Mouse (Mus musculus) heart, embryonic 10.5 days (tissue): ENCODE measurements at regions not wholly inside any gene's neighbourhood (a gene's known extent, or its start where the extent isn't known, plus 50 kb on each side); places are given as distances from the start of the nearest gene placed in this dataset.

ENCODE experiments used
- DNase-seq: peaks from one replicate; pipeline ENCODE4 v3.0.0-alpha.2; 2017; ENCODE audit warnings: low spot score
- H3K27ac ChIP-seq: fragments of 300-500 bp; sonication (generic); 2 replicates; pipeline ENCODE4 v1.5.1; 2016; ENCODE audit warnings: mild to moderate bottlenecking
- H3K27me3 ChIP-seq: fragments of 300-500 bp; sonication (generic); 2 replicates; pipeline ENCODE4 v1.6.1; 2016; ENCODE audit warnings: mild to moderate bottlenecking; ENCODE audit not compliant: poor library complexity, insufficient read depth, severe bottlenecking
- H3K36me3 ChIP-seq: fragments of 300-500 bp; sonication (generic); 2 replicates; pipeline ENCODE4 v1.6.1; 2016; ENCODE audit warnings: mild to moderate bottlenecking, moderate library complexity
- H3K4me1 ChIP-seq: fragments of 300-500 bp; sonication (generic); 2 replicates; pipeline ENCODE4 v1.6.1; 2016; ENCODE audit warnings: mild to moderate bottlenecking
- H3K4me3 ChIP-seq: fragments of 300-500 bp; sonication (generic); 2 replicates; pipeline ENCODE4 v1.5.1; 2016; ENCODE audit warnings: mild to moderate bottlenecking, moderate library complexity
- H3K9me3 ChIP-seq: fragments of 300-500 bp; sonication (generic); 2 replicates; pipeline ENCODE4 v1.6.1; 2016; ENCODE audit warnings: mild to moderate bottlenecking, moderate library complexity
- WGBS: fragments of 180-500 bp; shearing (Covaris S2); methylation state at CpG from one replicate; pipeline ENCODE4 v1.1.7; 2016; 5-methylcytosine and 5-hydroxymethylcytosine counted together

DNA sequence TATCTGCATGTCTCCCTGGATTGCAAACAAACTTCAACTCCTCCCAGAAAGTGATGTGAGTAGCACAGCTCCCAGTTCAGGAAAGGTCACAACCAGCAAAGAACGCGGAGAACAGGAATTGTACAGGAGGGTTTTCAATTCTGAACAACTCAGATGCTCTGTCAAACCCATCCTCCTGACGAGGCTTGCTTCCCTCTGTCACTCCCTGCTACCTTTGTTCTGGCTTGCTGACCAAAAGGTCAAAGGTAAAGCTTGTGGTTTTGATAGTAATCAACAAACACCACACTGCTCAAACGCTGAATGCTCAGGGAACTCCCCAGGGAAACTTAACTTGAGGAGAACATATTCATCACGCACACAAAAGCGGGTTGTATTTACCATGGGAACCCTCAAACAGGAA lies 102.4 kb downstream of the Gm10604 start:
- WGBS, result 63% methylated on average over 6 of the region's 6 CpGs
- no peaks in the 10 kb centered on the region for H3K36me3 ChIP-seq
- H3K4me1 ChIP-seq, result peaks cover 66% of the 10 kb centered on the region
- H3K27ac ChIP-seq, result peak overlapping the region; percentile 76
- no peak for DNase-seq
- no peak overlapping the region for H3K4me3 ChIP-seq
- no peaks in the 10 kb centered on the region for H3K27me3 ChIP-seq
- H3K9me3 ChIP-seq, result no peaks in the 10 kb centered on the region

DNA sequence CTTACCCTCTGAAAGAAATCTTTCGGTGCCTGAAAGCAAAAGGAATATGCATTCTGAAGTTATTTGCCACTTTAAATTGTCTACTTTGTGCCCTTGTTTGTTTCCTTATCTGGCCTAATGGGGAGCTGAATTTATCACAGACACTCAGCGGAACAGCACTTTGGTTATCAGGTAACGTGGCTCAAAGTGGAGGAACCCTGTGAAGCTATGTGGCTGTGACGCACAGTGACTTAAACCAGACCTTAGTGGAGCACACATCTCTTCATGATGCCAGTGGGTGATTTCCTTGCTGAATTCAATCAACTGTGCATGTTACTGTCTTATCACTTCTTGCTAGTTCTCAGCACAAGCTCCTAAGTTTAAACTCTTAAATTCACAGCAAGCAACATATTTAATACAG lies 103.1 kb downstream of the Gm10604 start:
- Histone ChIP-seq H3K36me3 (no peaks in the 10 kb centered on the region), H3K4me3 (no peak overlapping the region; the same call in 1 of the 2 replicates), H3K27ac (peak overlapping the region; percentile 76), H3K27me3 (no peaks in the 10 kb centered on the region), H3K9me3 (no peaks in the 10 kb centered on the region), H3K4me1 (peaks cover 66% of the 10 kb centered on the region)
- DNase-seq, result no peak
- WGBS, result 20% methylated on average over 4 of the region's 4 CpGs

DNA sequence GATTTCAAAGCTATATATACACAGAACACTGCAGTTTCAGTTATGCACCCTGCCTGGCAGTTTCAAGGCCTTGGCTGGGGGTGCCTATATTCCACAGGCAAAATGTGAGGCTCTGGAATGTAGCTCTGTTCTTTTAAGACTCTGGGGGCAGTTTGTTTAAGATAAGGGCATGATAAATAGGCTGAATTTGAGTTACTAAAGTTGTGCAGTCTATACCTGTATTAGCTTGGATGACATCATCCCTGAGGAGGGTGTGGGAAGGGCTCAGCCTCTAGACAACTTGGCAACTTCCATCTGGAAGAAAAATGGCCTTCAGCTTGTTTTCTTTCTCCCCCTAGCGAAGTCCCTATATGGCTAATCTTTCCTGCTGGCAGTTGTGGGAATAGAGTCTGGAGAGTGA lies 105.1 kb downstream of the Gm10604 start:
- peaks cover 54% of the 10 kb centered on the region for H3K4me1 ChIP-seq
- 45% methylated on average over 1 of the region's 1 CpGs for WGBS
- no peaks in the 10 kb centered on the region for H3K27me3 ChIP-seq
- H3K27ac ChIP-seq, result peak overlapping the region; percentile 76
- no peak for DNase-seq
- no peak overlapping the region for H3K4me3 ChIP-seq
- no peaks in the 10 kb centered on the region for H3K36me3 ChIP-seq
- no peaks in the 10 kb centered on the region for H3K9me3 ChIP-seq

DNA sequence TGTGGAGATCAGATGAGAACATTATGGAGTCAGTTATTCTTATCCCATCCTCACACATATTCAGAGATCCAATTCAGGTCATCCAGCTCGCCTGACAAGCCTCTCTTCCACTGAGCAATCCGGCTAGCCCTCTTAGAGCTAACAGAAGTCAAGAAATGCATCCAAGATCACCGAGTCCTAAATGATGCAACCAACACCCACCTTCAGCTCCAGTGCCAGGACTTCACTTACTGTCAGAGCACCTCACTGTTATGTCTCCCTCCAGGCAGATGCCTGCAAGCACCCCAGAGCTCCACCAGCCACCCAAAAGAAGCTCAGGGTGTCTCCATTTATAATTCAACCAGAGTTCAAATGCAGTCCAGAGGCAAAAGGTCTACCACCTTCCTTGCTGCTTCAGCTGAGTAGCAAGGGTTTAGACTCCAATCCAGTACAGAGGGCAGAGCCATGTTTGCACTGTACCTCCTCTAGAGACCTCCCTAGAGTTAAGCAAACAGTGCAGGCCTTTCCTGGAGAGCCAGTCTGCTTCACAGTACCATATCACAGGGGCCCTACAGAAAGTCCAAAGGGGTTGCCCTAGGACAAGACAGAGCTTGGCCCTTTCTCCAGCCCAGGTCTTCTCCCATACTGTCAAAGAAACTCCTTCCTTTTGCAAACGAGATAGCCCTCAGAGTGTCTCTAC lies 106.3 kb downstream of the Gm10604 start:
- Histone ChIP-seq H3K27ac (peak overlapping the region; percentile 32; the same call in 1 of the 2 replicates), H3K9me3 (no peaks in the 10 kb centered on the region), H3K4me3 (no peak overlapping the region), H3K36me3 (no peaks in the 10 kb centered on the region), H3K4me1 (peaks cover 58% of the 10 kb centered on the region), H3K27me3 (no peaks in the 10 kb centered on the region)
- WGBS, result 73% methylated on average over 4 of the region's 4 CpGs
- no peak for DNase-seq

DNA sequence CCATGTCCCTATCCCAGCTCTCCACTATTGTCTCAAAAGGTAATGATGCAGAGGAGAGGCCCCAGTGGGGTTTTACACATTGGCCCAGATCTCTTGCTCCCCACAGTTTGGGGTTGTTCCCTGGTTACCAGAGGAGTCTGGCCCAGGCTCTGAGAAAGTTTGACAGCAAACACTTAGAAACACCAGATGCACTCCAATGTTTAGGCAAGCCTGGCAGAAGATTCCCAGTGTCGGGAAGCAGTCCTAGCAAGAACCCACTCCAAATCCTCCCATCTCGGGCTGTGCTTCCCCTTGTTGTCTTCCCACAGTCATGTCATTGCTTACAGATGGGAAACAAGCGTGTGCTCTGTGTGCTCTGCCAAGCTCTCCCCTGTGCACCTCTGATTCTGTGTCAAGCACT lies 109.0 kb downstream of the Gm10604 start:
- Histone ChIP-seq H3K27ac (no peak overlapping the region), H3K4me3 (no peak overlapping the region), H3K27me3 (no peaks in the 10 kb centered on the region), H3K36me3 (no peaks in the 10 kb centered on the region), H3K9me3 (no peaks in the 10 kb centered on the region), H3K4me1 (peaks cover 37% of the 10 kb centered on the region; the same call in 1 of the 2 replicates)
- DNase-seq, result no peak
- 78% methylated on average over 3 of the region's 3 CpGs for WGBS

DNA sequence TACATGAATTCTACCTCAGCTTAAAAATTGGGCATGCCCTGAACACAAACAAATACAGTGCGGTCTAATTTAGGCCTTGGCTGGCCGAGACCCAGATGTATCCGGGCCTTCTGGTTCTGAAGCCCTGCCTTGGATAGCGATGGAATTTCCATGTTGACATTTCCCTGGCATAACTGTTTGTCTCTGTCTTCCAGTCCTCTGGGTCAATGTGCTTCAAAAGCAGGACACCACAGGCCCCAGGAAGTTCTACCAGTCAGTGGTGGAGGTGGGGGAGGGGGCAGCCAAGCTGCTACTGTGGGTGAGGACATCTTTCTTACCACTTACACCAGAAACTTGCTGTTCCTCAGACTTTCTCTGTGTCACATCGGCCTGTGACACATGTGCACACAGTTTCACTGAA lies 111.3 kb downstream of the Gm10604 start:
- 67% methylated on average over 5 of the region's 5 CpGs for WGBS
- Histone ChIP-seq H3K27ac (no peak overlapping the region), H3K9me3 (no peaks in the 10 kb centered on the region), H3K4me1 (peaks cover 16% of the 10 kb centered on the region; the same call in 1 of the 2 replicates), H3K27me3 (no peaks in the 10 kb centered on the region), H3K36me3 (no peaks in the 10 kb centered on the region), H3K4me3 (no peak overlapping the region)
- DNase-seq, result no peak

DNA sequence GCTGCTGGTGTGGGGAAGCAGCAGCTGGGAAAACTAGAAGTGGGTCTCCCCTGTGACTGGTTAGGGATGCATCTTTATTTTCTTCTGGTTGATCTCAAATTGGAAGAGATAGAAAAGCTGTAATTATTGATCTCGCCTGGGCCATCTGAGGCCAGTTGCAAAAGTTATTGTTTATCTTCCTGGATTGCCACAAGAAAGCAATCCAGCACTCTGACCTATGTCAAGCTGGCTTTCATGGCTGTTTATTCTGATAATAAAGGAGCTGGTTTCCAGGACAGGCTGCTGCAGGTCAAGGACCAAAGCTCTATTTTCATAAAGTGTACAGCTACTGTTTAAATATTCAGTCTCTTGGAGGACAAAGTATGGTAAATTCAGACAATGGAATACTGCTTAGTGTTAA lies 112.5 kb downstream of the Gm10604 start:
- Histone ChIP-seq H3K4me3 (no peak overlapping the region), H3K4me1 (peaks cover 16% of the 10 kb centered on the region; the same call in 1 of the 2 replicates), H3K27ac (no peak overlapping the region), H3K27me3 (no peaks in the 10 kb centered on the region), H3K9me3 (no peaks in the 10 kb centered on the region), H3K36me3 (no peaks in the 10 kb centered on the region)
- no peak for DNase-seq
- 67% methylated on average over 1 of the region's 1 CpGs for WGBS
